Mouse (Mus musculus): ENCODE measurements at regions not wholly inside any gene's neighbourhood (a gene's known extent, or its start where the extent isn't known, plus 50 kb on each side); places are given as distances from the start of the nearest gene placed in this dataset.

- Histone ChIP-seq H3K4me1 (ENCODE audit: control insufficient read depth in 1 of 2, insufficient read depth in 2 of 2) (no peaks in the 10 kb centered on the region), H3K9me3 (replicated peaks; ENCODE audit: low read length) (no peaks in the 10 kb centered on the region), H3K4me3 (replicated peaks in 1 of 3; ENCODE audit: low read depth in 2 of 3, low read length in 2 of 3, poor library complexity in 1 of 3) (no peak overlapping the region), H3K4me2 (ENCODE audit: insufficient read depth, low read depth, poor library complexity, severe bottlenecking) (no peak overlapping the region), H3K27me3 (replicated peaks) (no peaks in the 10 kb centered on the region), H3K36me3 (replicated peaks in 1 of 2; ENCODE audit: control insufficient read depth in 1 of 2, insufficient read depth in 1 of 2, low read length in 1 of 2) (no peaks in the 10 kb centered on the region), H3K9ac (ENCODE audit: insufficient read depth, low read depth) (no peak overlapping the region), H3K27ac (ENCODE audit: insufficient read depth, low read depth) (no peak overlapping the region), H3K79me2 (replicated peaks; ENCODE audit: control insufficient read depth, extremely low read depth, insufficient read depth, poor library complexity, severe bottlenecking) (no peaks in the 10 kb centered on the region)
- no peak for DNase-seq (ENCODE audit: extremely low read depth)
- dilution Hi-C loops (cut with MboI; ENCODE audit: extremely low pct_ligation_motif_present, extremely low pct_unique_long_range_greater_than_20kb, low sequenced_read_pairs) (no loop called here), in situ Hi-C loops (cut with MboI; ENCODE audit: low pct_ligation_motif_present, low pct_unique_long_range_greater_than_20kb, low sequenced_read_pairs) (no loop called here)
- no peak for TF ChIP-seq ZMIZ1 (IDR thresholded peaks at IDR 0.05; ENCODE audit: low read depth, low read length)
- TF ChIP-seq ELF1 (IDR thresholded peaks at IDR 0.05; ENCODE audit: low read depth, low read length) = no peak
- TF ChIP-seq USF1 (IDR thresholded peaks at IDR 0.05; ENCODE audit: low read depth, low read length) = no peak
- TF ChIP-seq CHD2 (IDR thresholded peaks at IDR 0.05; ENCODE audit: low read length) = no peak
- no peak for TF ChIP-seq BHLHE40 (IDR thresholded peaks at IDR 0.05; ENCODE audit: low read depth, low read length)
- no peak for TF ChIP-seq CTCF (conservative IDR thresholded peaks at IDR 0.05 in 1 of 2, IDR thresholded peaks at IDR 0.05 in 1 of 2; ENCODE audit: low read depth in 2 of 2, low read length in 2 of 2)
- TF ChIP-seq JUND (conservative IDR thresholded peaks at IDR 0.05; ENCODE audit: low read depth, low read length) = no peak
Measured at GRCm38 (mm10) chr11:43992011-43992471, 91.0 kb upstream of the Adra1b start.

GRCm38 (mm10) chr11:43998046-43998725 is 97.2 kb upstream of the Adra1b start:
- no peaks in the 10 kb centered on the region for H3K9me3 ChIP-seq (replicated peaks; ENCODE audit: low read length)
- peak; percentile 17 for DNase-seq (ENCODE audit: extremely low read depth)
- H3K27me3 ChIP-seq (replicated peaks) = no peaks in the 10 kb centered on the region
- H3K9ac ChIP-seq (ENCODE audit: insufficient read depth, low read depth) = no peak overlapping the region
- dilution Hi-C loops (cut with MboI; ENCODE audit: extremely low pct_ligation_motif_present, extremely low pct_unique_long_range_greater_than_20kb, low sequenced_read_pairs) = no loop called here
- in situ Hi-C loops (cut with MboI; ENCODE audit: low pct_ligation_motif_present, low pct_unique_long_range_greater_than_20kb, low sequenced_read_pairs) = no loop called here
- H3K27ac ChIP-seq (ENCODE audit: insufficient read depth, low read depth) = no peak overlapping the region
- TF ChIP-seq ELF1 (IDR thresholded peaks at IDR 0.05; ENCODE audit: low read depth, low read length) = 0 out of 2 replicates have a peak, but pooled peaks have one; percentile 19
- TF ChIP-seq BHLHE40 (IDR thresholded peaks at IDR 0.05; ENCODE audit: low read depth, low read length) = no peak
- TF ChIP-seq USF1 (IDR thresholded peaks at IDR 0.05; ENCODE audit: low read depth, low read length) = peak; percentile 58
- peak; percentile 61; the same call in 1 of the 2 replicates for TF ChIP-seq USF2 (conservative IDR thresholded peaks at IDR 0.05; ENCODE audit: low read depth, low read length)
- peak; percentile 47; the same call in 1 of the 2 replicates for TF ChIP-seq IRF4 (IDR thresholded peaks at IDR 0.05; ENCODE audit: low read depth, low read length)
- no peak for TF ChIP-seq UBTF (IDR thresholded peaks at IDR 0.05; ENCODE audit: low read depth, low read length)
- peak; percentile 54 for TF ChIP-seq MAX (IDR thresholded peaks at IDR 0.05; ENCODE audit: low read length)
- no peaks in the 10 kb centered on the region for H3K36me3 ChIP-seq (replicated peaks in 1 of 2; ENCODE audit: control insufficient read depth in 1 of 2, insufficient read depth in 1 of 2, low read length in 1 of 2)
- H3K79me2 ChIP-seq (replicated peaks; ENCODE audit: control insufficient read depth, extremely low read depth, insufficient read depth, poor library complexity, severe bottlenecking) = no peaks in the 10 kb centered on the region
- H3K4me1 ChIP-seq (ENCODE audit: control insufficient read depth in 1 of 2, insufficient read depth in 2 of 2) = peaks cover 2 to 4% of the 10 kb centered on the region in 2 experiments; a peak in 1 of 4 replicates
- no peak overlapping the region for H3K4me3 ChIP-seq (replicated peaks in 1 of 3; ENCODE audit: low read depth in 2 of 3, low read length in 2 of 3, poor library complexity in 1 of 3)
- no peak overlapping the region for H3K4me2 ChIP-seq (ENCODE audit: insufficient read depth, low read depth, poor library complexity, severe bottlenecking)

- in situ Hi-C loops (cut with MboI; ENCODE audit: low pct_ligation_motif_present, low pct_unique_long_range_greater_than_20kb, low sequenced_read_pairs) (no loop called here), dilution Hi-C loops (cut with MboI; ENCODE audit: extremely low pct_ligation_motif_present, extremely low pct_unique_long_range_greater_than_20kb, low sequenced_read_pairs) (no loop called here)
- Histone ChIP-seq H3K9me3 (replicated peaks; ENCODE audit: low read length) (no peaks in the 10 kb centered on the region), H3K4me3 (replicated peaks in 1 of 3; ENCODE audit: low read depth in 2 of 3, low read length in 2 of 3, poor library complexity in 1 of 3) (no peak overlapping the region), H3K9ac (ENCODE audit: insufficient read depth, low read depth) (no peak overlapping the region), H3K4me1 (ENCODE audit: control insufficient read depth in 1 of 2, insufficient read depth in 2 of 2) (peaks cover 2 to 4% of the 10 kb centered on the region in 2 experiments; a peak in 1 of 4 replicates), H3K79me2 (replicated peaks; ENCODE audit: control insufficient read depth, extremely low read depth, insufficient read depth, poor library complexity, severe bottlenecking) (no peaks in the 10 kb centered on the region), H3K36me3 (replicated peaks in 1 of 2; ENCODE audit: control insufficient read depth in 1 of 2, insufficient read depth in 1 of 2, low read length in 1 of 2) (no peaks in the 10 kb centered on the region), H3K4me2 (ENCODE audit: insufficient read depth, low read depth, poor library complexity, severe bottlenecking) (no peak overlapping the region), H3K27me3 (replicated peaks) (no peaks in the 10 kb centered on the region), H3K27ac (ENCODE audit: insufficient read depth, low read depth) (no peak overlapping the region)
- DNase-seq (ENCODE audit: extremely low read depth) = no peak
- TF ChIP-seq MAX (IDR thresholded peaks at IDR 0.05; ENCODE audit: low read length) = no peak
- TF ChIP-seq HCFC1 (IDR thresholded peaks at IDR 0.05; ENCODE audit: low read depth, low read length) = no peak
- TF ChIP-seq POLR2A (IDR thresholded peaks at IDR 0.05; ENCODE audit: low read depth, low read length) = no peak
- no peak for TF ChIP-seq ZMIZ1 (IDR thresholded peaks at IDR 0.05; ENCODE audit: low read depth, low read length)
- TF ChIP-seq E2F4 (IDR thresholded peaks at IDR 0.05; ENCODE audit: insufficient replicate concordance, low read depth, low read length) = no peak
- TF ChIP-seq JUN (IDR thresholded peaks at IDR 0.05; ENCODE audit: insufficient read depth, low read depth, low read length) = no peak
- TF ChIP-seq GABPA (IDR thresholded peaks at IDR 0.05; ENCODE audit: insufficient replicate concordance, low read depth, low read length) = no peak
- TF ChIP-seq ELF1 (IDR thresholded peaks at IDR 0.05; ENCODE audit: low read depth, low read length) = no peak
- TF ChIP-seq ZNF384 (IDR thresholded peaks at IDR 0.05; ENCODE audit: low read depth, low read length) = no peak
- no peak for TF ChIP-seq MAFK (IDR thresholded peaks at IDR 0.05; ENCODE audit: insufficient replicate concordance, low read length)
- no peak for TF ChIP-seq USF1 (IDR thresholded peaks at IDR 0.05; ENCODE audit: low read depth, low read length)
- TF ChIP-seq MYC (IDR thresholded peaks at IDR 0.05; ENCODE audit: low read depth, low read length) = no peak
- TF ChIP-seq ZKSCAN1 (IDR thresholded peaks at IDR 0.05; ENCODE audit: borderline replicate concordance, low read depth, low read length) = no peak
- TF ChIP-seq ETS1 (conservative IDR thresholded peaks at IDR 0.05; ENCODE audit: low read depth, low read length) = no peak
Measured at GRCm38 (mm10) chr11:44000056-44000455, 99.0 kb upstream of the Adra1b start.

All from CH12.LX (cell line).